Mouse (Mus musculus) hindbrain, embryonic 12.5 days (tissue): ENCODE data around the gene Stx6. TPM values are rescaled to one million over a fixed set of nuclear protein-coding genes. Genes with fewer than 3 reads are reported as not detected.

Experiments
- ATAC-seq: fragments of 200-750 bp; cut with Nextera tagmentation; 2 replicates; pipeline ENCODE4 v1.8.0; 2017; ENCODE audit warnings: moderate TSS enrichment; ENCODE audit not compliant: low FRiP score
- H3K27ac ChIP-seq: fragments of 300-500 bp; sonication (generic); 2 replicates; pipeline ENCODE4 v1.5.1; 2016; ENCODE audit warnings: mild to moderate bottlenecking
- H3K27me3 ChIP-seq: fragments of 300-500 bp; sonication (generic); 2 replicates; pipeline ENCODE4 v1.6.1; 2016; ENCODE audit warnings: mild to moderate bottlenecking
- H3K36me3 ChIP-seq: fragments of 300-500 bp; sonication (generic); 2 replicates; pipeline ENCODE4 v1.6.1; 2016; ENCODE audit warnings: mild to moderate bottlenecking
- H3K4me1 ChIP-seq: fragments of 300-500 bp; sonication (generic); 2 replicates; pipeline ENCODE4 v1.6.1; 2016
- H3K4me2 ChIP-seq: fragments of 300-500 bp; sonication (generic); replicated peaks from 2 replicates; pipeline ENCODE4 v1.6.1; 2016; ENCODE audit warnings: mild to moderate bottlenecking
- H3K4me3 ChIP-seq: fragments of 300-500 bp; sonication (generic); 2 replicates; pipeline ENCODE4 v1.5.1; 2016; ENCODE audit warnings: mild to moderate bottlenecking
- H3K9ac ChIP-seq: fragments of 300-500 bp; sonication (generic); 2 replicates; pipeline ENCODE4 v1.6.1; 2016; ENCODE audit warnings: mild to moderate bottlenecking, moderate library complexity
- H3K9me3 ChIP-seq: fragments of 300-500 bp; sonication (generic); replicated peaks from 2 replicates; pipeline ENCODE4 v1.6.1; 2016; ENCODE audit warnings: mild to moderate bottlenecking
- WGBS: fragments of 180-500 bp; shearing (Covaris S2); methylation state at CpG from one replicate; pipeline ENCODE4 v1.1.7; 2016; 5-methylcytosine and 5-hydroxymethylcytosine counted together
- polyA plus RNA-seq: library from polyadenylated mRNA; unstranded; fragments of >200 nt; fragmentation: Nextera tagmentation; extraction: Ambion mirVana; gene quantifications from 2 replicates; pipeline ENCODE4 v1.2.1, GENCODE M21; 2016

The Stx6 gene
- polyA plus RNA-seq, 1 experiment from 2014 or later: 119 TPM

- no peaks in the 10 kb centered on the region for H3K4me1 ChIP-seq
- no peaks in the 10 kb centered on the region for H3K36me3 ChIP-seq
- H3K4me3 ChIP-seq: no peak overlapping the region
- no peak overlapping the region for H3K4me2 ChIP-seq
- WGBS: 54% methylated on average over 8 of the region's 8 CpGs
- H3K27me3 ChIP-seq: no peaks in the 10 kb centered on the region
- no peaks in the 10 kb centered on the region for H3K9me3 ChIP-seq
- no peak overlapping the region for H3K9ac ChIP-seq
- no peak overlapping the region for H3K27ac ChIP-seq
- no peak for ATAC-seq
Observed at GRCm38 (mm10) chr1:155134866-155135265, 23.6 kb upstream of the Stx6 start.

GRCm38 (mm10) chr1:155138795-155139194, 19.7 kb upstream of the Stx6 start:
- Histone ChIP-seq H3K4me3 (no peak overlapping the region), H3K27ac (no peak overlapping the region), H3K4me2 (no peak overlapping the region), H3K27me3 (no peaks in the 10 kb centered on the region), H3K9me3 (no peaks in the 10 kb centered on the region), H3K36me3 (no peaks in the 10 kb centered on the region), H3K9ac (no peak overlapping the region), H3K4me1 (no peaks in the 10 kb centered on the region)
- 88% methylated on average over 7 of the region's 7 CpGs for WGBS
- ATAC-seq: no peak

GRCm38 (mm10) chr1:155140076-155140475, 18.4 kb upstream of the Stx6 start:
- no peaks in the 10 kb centered on the region for H3K9me3 ChIP-seq
- no peak overlapping the region for H3K4me3 ChIP-seq
- WGBS: 81% methylated on average over 2 of the region's 2 CpGs
- H3K27ac ChIP-seq: no peak overlapping the region
- no peak for ATAC-seq
- H3K9ac ChIP-seq: no peak overlapping the region
- no peaks in the 10 kb centered on the region for H3K27me3 ChIP-seq
- H3K4me2 ChIP-seq: no peak overlapping the region
- no peaks in the 10 kb centered on the region for H3K36me3 ChIP-seq
- no peaks in the 10 kb centered on the region for H3K4me1 ChIP-seq

GRCm38 (mm10) chr1:155145620-155146019, 12.9 kb upstream of the Stx6 start:
- no peaks in the 10 kb centered on the region for H3K4me1 ChIP-seq
- no peak overlapping the region for H3K4me2 ChIP-seq
- 69% methylated on average over 6 of the region's 6 CpGs for WGBS
- H3K9ac ChIP-seq: no peak overlapping the region
- H3K9me3 ChIP-seq: no peaks in the 10 kb centered on the region
- H3K27ac ChIP-seq: no peak overlapping the region
- no peaks in the 10 kb centered on the region for H3K27me3 ChIP-seq
- H3K36me3 ChIP-seq: no peaks in the 10 kb centered on the region
- ATAC-seq: no peak
- no peak overlapping the region for H3K4me3 ChIP-seq

GRCm38 (mm10) chr1:155146572-155146980, 11.9 kb upstream of the Stx6 start, which contains the start of gene Mr1:
Gene Mr1, minus strand, starts transcription at chr1:155146814.
- Histone ChIP-seq H3K4me2 (peak within 1 kb of the TSS; percentile 13; the same call in 1 of the 2 replicates), H3K36me3 (no peaks in the 10 kb centered on the region), H3K4me3 (peak within 1 kb of the TSS; percentile 7; the same call in 1 of the 2 replicates), H3K9ac (0 out of 2 replicates have a peak within 1 kb of the TSS, but pooled peaks have one; percentile 25), H3K9me3 (no peaks in the 10 kb centered on the region), H3K4me1 (no peaks in the 10 kb centered on the region), H3K27ac (no peak within 1 kb of the TSS), H3K27me3 (no peaks in the 10 kb centered on the region)
- no peak for ATAC-seq
- 54% methylated on average over 8 of the region's 8 CpGs for WGBS

DNA sequence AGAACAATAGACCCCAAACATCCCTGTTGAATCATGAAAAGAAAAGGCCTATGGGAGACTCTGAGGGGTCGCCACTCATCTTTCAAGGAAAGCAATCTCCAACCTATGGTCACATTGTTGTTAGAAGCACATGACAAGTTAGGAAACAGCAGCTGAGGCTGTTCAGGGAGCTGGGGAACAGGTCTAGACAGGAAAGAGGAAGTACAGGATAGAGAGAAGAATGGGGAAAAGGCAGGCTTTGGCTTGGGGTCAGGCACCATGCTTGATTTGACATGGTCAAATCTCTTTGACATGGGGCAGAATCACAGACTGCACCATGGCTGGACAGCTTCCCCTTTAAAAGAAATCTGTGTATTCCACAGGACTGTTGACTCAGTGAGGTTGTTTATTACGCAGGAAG, 11.3 kb upstream of the Stx6 start:
- Histone ChIP-seq H3K4me3 (no peak overlapping the region), H3K9me3 (no peaks in the 10 kb centered on the region), H3K27ac (no peak overlapping the region), H3K9ac (no peak overlapping the region), H3K36me3 (no peaks in the 10 kb centered on the region), H3K4me1 (no peaks in the 10 kb centered on the region), H3K4me2 (no peak overlapping the region), H3K27me3 (no peaks in the 10 kb centered on the region)
- ATAC-seq: no peak
- WGBS: 83% methylated on average over 2 of the region's 2 CpGs

DNA sequence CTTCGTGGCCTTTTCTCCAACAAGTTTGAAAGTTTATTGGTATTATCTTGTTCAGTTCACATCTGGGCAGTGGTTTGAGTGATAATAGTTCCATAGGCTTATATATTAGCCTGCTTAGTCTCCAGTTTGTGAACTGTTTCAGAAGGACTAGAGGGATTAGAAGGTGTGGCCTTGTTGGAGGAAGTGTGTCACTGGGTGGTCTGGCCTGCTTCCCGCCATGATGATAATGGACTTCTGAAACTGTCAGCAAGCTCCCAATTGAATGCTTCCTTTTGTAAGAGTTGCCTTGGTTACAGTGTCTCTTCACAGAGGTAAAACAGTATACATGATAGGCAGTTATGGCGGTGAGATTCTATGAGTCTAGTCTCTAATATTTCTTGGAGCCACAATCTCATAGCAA, 9.1 kb upstream of the Stx6 start:
- Histone ChIP-seq H3K9me3 (no peaks in the 10 kb centered on the region), H3K4me1 (no peaks in the 10 kb centered on the region), H3K4me3 (no peak overlapping the region), H3K9ac (no peak overlapping the region), H3K27me3 (no peaks in the 10 kb centered on the region), H3K27ac (no peak overlapping the region), H3K4me2 (no peak overlapping the region), H3K36me3 (no peaks in the 10 kb centered on the region)
- no peak for ATAC-seq
- 82% methylated on average over 3 of the region's 3 CpGs for WGBS

- no peak overlapping the region for H3K9ac ChIP-seq
- no peak overlapping the region for H3K27ac ChIP-seq
- H3K27me3 ChIP-seq: no peaks in the 10 kb centered on the region
- no peaks in the 10 kb centered on the region for H3K9me3 ChIP-seq
- no peak overlapping the region for H3K4me3 ChIP-seq
- 93% methylated on average over 5 of the region's 5 CpGs for WGBS
- no peaks in the 10 kb centered on the region for H3K4me1 ChIP-seq
- no peak for ATAC-seq
- no peak overlapping the region for H3K4me2 ChIP-seq
- no peaks in the 10 kb centered on the region for H3K36me3 ChIP-seq
Observed at GRCm38 (mm10) chr1:155150821-155151220, 7.7 kb upstream of the Stx6 start.

- peaks cover 3% of the 10 kb centered on the region; the same call in 1 of the 2 replicates for H3K4me1 ChIP-seq
- no peak overlapping the region for H3K27ac ChIP-seq
- no peak overlapping the region for H3K4me3 ChIP-seq
- no peaks in the 10 kb centered on the region for H3K27me3 ChIP-seq
- H3K9ac ChIP-seq: no peak overlapping the region
- ATAC-seq: no peak
- H3K4me2 ChIP-seq: no peak overlapping the region
- H3K9me3 ChIP-seq: no peaks in the 10 kb centered on the region
- WGBS: 78% methylated on average over 4 of the region's 4 CpGs
- H3K36me3 ChIP-seq: no peaks in the 10 kb centered on the region
Observed at GRCm38 (mm10) chr1:155153906-155154305, 4.6 kb upstream of the Stx6 start.

DNA sequence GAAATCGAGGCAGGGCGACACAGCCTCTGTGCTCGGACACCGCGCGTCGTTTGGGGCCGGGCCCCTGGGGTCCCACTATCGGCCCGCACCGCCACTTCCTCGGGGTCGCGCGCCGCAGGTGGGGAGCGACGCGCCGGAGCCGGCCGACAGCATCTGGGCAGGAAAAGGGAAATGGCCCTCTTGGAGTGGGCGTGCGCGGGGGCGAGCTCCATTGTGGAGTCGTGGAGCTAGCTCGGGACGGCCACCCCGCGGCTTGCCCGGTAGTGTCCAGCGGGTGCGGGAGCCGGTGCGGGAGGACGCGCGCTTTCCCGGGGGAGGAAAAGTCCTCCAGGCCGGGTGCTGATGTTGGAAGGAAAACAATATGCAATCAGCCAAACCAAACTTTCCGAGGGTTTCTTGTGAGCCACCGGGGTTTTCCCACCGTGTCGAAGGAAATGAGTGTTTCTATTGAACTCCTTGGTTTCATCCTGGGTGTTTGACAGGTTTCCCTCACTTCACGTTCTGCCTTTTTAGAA, 512 bp downstream of the Stx6 start:
- peak; percentile 78 for ATAC-seq
- Histone ChIP-seq H3K27ac (peak overlapping the region; percentile 93), H3K9ac (peak overlapping the region; percentile 92), H3K4me2 (peak overlapping the region; percentile 71), H3K4me1 (peaks cover 15% of the 10 kb centered on the region), H3K27me3 (no peaks in the 10 kb centered on the region), H3K9me3 (no peaks in the 10 kb centered on the region), H3K36me3 (no peaks in the 10 kb centered on the region), H3K4me3 (peak overlapping the region; percentile 94)
- under 1% methylated on average over 35 of the region's 46 CpGs for WGBS

- no peak overlapping the region for H3K9ac ChIP-seq
- no peak overlapping the region for H3K4me2 ChIP-seq
- WGBS: 87% methylated on average over 3 of the region's 3 CpGs
- no peaks in the 10 kb centered on the region for H3K4me1 ChIP-seq
- H3K4me3 ChIP-seq: no peak overlapping the region
- H3K9me3 ChIP-seq: no peaks in the 10 kb centered on the region
- no peak for ATAC-seq
- H3K27ac ChIP-seq: no peak overlapping the region
- H3K27me3 ChIP-seq: no peaks in the 10 kb centered on the region
- no peaks in the 10 kb centered on the region for H3K36me3 ChIP-seq
Observed at GRCm38 (mm10) chr1:155167453-155167852, 8.9 kb downstream of the Stx6 start.

GRCm38 (mm10) chr1:155169935-155170334, 11.4 kb downstream of the Stx6 start:
- H3K4me2 ChIP-seq: no peak overlapping the region
- H3K9me3 ChIP-seq: no peaks in the 10 kb centered on the region
- H3K4me3 ChIP-seq: no peak overlapping the region
- H3K36me3 ChIP-seq: 0 out of 2 replicates have a peak, but pooled peaks cover 4% of the 10 kb centered on the region
- no peak overlapping the region for H3K9ac ChIP-seq
- no peak for ATAC-seq
- no peaks in the 10 kb centered on the region for H3K4me1 ChIP-seq
- no peaks in the 10 kb centered on the region for H3K27me3 ChIP-seq
- H3K27ac ChIP-seq: no peak overlapping the region

DNA sequence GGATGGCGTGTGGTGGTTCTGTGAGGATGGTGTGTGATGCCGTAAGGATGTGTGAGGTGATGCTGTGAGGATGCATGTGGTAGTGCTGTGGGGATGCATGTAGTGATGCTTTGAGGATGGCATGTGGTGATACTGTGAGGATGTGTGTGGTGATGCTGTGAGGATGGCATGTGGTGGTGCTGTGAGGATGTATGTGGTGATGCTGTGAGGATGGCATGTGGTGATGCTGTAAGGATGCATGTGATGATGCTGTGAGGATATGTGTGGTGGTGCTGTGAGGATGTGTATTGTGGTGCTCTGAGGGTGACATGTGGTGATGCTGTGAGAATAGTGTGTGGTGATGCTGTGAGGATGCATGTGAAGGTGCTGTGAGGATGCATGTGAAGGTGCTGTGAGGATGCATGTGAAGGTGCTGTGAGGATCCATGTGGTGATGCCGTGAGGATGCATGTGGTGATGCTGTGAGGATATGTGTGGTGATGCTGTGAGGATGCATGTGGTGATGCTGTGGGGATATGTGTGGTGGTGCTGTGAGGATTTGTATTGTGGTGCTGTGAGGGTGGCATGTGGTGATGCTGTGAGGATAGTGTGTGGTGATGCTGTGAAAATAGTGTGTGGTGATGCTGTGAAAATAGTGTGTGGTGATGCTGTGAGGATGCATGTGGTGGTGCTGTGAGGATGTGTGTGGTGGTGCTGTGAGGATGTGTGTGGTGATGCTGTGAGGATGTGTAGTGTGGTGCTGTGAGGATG, 14.6 kb downstream of the Stx6 start:
- peaks cover 28% of the 10 kb centered on the region for H3K36me3 ChIP-seq
- no peak overlapping the region for H3K9ac ChIP-seq
- H3K4me1 ChIP-seq: no peaks in the 10 kb centered on the region
- ATAC-seq: no peak
- H3K4me3 ChIP-seq: no peak overlapping the region
- no peaks in the 10 kb centered on the region for H3K27me3 ChIP-seq
- no peak overlapping the region for H3K4me2 ChIP-seq
- H3K27ac ChIP-seq: no peak overlapping the region
- H3K9me3 ChIP-seq: no peaks in the 10 kb centered on the region
- 86% methylated on average over 3 of the region's 3 CpGs for WGBS
